Mouse (Mus musculus): Measurements from ENCODE around the gene Syp. TPM values are rescaled to one million over a fixed set of nuclear protein-coding genes. Genes with fewer than 3 reads are reported as not detected.

Gene Syp
- 2.7 and 3.3 TPM in 2 replicates for polyA plus RNA-seq (2012; rRNA removed)

DNA sequence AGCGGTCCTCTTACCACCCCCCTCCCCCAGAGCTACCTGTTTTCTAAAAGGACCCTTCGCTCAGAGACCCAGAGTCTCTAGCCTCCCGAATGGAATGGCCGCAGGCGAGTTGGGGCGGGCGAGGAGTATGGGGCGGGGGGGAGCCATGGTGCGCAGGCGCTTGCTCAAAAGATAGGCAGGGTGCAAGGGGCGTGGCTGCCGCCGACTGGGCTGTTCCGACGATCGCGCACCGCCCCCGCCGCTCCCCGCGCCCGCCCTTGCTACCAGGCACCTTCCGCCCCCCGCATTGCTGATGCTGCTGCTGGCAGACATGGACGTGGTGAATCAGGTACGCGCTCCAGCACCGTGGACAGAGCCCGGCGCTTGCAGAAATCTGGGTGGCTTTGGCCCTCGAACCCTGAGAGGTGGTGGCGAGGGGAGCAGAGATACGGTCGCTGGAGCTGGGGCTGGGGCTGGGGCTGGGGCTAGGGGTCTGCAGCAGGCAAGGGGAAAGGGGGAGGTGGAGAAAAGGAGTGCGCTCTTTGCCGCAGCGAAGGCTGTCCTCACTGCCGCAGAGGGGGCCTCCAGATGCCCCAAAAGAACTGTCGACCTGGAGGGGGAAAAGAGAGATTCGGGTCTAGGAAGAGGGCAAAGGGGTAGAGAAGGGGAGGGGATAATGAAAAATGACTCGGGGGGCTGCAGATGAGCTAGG lies at the start of gene Syp:
Gene Syp (plus strand): TSS at position 71 of the 691 bp plus-strand sequence.

DNA sequence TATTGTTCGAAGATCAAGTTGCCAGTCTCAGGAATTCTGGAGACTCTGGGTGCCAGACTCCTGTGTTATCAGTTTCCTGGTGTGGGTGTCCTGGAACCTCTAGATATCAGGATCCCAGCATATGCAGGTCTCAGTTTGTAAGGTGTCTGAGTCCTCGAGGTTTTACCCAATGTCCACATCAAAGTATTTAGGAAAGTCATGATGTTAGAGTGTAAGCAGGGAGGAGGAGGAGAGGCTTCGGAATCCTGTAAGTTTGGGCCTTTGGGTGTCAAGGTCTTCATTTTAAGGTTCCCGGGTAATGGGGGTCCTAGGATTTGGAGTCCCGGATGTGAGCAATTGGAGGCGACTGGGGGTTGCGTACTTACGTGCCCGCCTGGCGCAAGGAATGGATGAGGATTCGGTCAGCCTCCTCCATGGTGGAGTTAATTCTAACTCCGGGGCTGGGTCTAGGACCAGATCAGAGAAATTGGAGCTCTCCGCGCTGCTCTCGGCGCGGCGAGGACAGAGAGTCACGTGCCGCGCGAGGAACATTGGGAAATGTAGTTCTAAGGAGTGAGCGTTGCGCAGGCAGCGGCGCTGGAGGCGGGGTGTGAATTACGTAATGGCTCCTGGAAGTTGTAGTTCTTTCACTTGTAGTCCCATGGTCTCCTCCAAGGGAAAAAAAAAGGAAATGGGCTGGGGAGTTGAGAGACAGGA lies 33.2 kb upstream of the Syp start, which contains the start of gene Ccdc22:
Gene Ccdc22 (minus strand): TSS at position 639 of the 696 bp plus-strand sequence.

DNA sequence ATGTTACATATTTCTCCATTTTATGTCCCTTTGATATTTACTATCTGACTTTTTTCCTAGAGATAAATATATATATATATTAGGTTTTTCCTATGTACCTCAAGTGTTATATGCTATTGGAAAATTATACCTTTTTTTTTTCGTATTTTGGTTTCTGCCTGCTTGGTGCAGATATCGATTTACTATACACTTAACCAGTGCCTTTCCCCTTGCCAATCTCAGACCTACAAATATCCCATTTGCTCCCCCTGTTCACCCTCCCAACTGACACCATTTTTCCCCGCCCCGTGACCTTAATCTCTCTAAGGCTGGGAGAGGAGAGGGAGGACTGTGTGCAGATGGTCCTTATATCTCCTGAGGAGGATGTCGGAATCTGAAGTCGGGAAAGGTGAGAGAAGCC lies 31.5 kb upstream of the Syp start, which contains the start of gene Cacna1f:
Gene Cacna1f (plus strand): TSS at position 301 of the 400 bp plus-strand sequence.

DNA sequence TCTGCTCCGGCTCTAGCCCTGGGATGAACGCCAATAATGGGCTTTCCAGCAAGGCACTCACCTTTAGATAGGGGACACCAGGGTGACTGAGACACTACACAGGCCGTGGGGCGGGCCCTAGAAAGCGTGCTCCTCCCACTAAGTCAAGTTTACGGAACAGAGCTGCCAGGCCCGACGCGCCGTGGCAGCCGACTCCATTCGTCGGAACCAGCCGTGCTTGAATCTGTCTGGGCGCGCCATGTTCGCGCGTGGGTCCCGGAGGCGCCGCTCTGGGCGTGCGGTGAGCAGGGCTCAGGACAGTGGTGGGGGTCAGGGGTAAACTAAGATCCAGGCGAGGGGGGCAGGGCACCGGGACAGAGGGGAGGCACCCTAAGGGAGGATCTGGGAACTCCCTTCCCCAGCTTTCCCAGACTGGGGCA lies 19.0 kb downstream of the Syp start, which contains the start of gene Prickle3:
Gene Prickle3 (plus strand): TSS at position 40 of the 419 bp plus-strand sequence.

DNA sequence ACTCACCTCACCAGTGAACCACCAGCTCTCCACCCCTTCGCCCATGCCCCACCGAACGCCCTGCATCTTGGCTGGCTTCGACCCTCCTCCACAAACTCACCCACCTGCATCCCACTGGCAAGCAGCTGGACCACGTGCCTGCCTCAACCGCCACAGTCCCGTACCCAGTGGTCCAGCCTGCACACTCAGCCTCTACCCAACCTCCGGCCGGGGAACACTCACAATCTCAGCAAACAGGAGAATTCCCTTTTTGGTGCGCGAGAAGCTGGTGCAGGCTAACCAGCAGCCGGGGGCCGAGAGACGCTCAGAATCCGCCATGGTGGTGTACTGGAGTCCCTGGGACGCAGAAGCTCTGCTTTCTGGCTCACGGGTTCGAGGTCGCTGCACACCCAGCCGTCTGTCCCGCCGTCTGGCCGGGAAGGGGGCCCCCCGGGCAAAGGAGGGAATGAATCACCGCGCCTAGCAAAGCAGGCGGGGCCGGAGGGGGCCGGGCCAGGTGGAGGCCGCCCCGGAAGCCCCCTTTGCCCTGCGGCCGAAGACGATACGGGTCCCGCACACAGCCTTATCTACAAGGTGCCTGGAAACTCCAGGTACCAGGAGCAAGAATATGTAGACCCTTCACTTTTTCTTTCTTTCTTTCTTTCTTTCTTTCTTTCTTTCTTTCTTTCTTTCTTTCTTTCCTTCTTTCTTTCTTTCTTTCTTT lies 32.8 kb downstream of the Syp start, which contains the start of gene Plp2:
Gene Plp2 (minus strand): TSS at position 470 of the 703 bp plus-strand sequence.

DNA sequence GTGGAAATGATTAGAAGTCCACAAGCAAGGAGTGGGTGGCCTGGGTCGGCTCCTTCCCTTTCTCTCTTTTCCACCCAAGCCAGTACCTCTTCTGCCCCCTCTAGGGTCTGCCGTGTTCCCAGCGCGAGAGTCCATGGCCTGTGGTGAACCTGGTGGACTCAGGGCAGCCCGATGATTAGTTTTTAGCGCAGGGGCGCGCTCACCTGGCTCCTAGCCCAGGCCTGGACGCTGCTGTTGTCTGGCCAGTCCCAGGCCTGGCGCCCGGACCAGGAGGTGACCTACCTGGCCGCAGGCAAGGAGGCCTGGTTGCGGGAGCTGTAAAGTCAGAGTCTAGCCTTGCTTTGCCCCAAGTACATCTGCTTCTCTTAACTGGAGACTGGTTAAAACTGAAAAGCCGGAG lies 42.6 kb downstream of the Syp start, which contains the start of gene Magix:
Gene Magix (minus strand): TSS at position 388 of the 400 bp plus-strand sequence.

DNA sequence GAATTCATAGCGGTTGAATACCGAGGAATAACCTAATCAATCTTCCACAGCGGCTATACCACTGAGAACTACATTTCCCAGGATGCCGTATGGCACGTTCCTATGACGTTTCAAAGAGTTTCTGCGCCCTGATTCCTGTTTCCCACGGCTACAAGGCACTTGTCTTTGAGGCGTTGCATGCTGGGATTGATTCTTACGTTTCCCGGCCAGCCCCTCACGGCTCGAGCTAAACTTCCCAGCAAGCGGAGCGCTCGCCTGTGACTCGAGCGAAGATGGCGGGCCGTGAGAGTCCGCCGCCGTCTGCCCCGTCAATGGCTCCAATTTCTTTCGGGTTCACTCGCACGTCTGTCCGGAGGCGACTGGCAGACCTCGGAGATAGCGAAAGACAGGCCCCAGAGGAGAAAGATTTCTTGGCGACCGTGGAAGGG lies 58.7 kb downstream of the Syp start, which contains the start of gene Gpkow:
Gene Gpkow (plus strand): TSS at position 178 of the 428 bp plus-strand sequence.

Other genes starting within 250 kb of the Syp start
- 0.17 TPM in 1 of 2 replicates, not detected in the other for gene Foxp3, start 64.8 kb upstream of the Syp start, polyA plus RNA-seq (2012; rRNA removed)
- gene Ppp1r3f, start 64.2 kb upstream of the Syp start, polyA plus RNA-seq (2012; rRNA removed): 5.7 and 6.3 TPM in 2 replicates
- 21.8 and 22.6 TPM in 2 replicates for gene Ccdc22, start 33.0 kb upstream of the Syp start, polyA plus RNA-seq (2012; rRNA removed)
- 0.07 TPM in 1 of 2 replicates, not detected in the other for gene Cacna1f, start 31.4 kb upstream of the Syp start, polyA plus RNA-seq (2012; rRNA removed)
- 31.8 and 33.4 TPM in 2 replicates for gene Prickle3, start 18.8 kb downstream of the Syp start, polyA plus RNA-seq (2012; rRNA removed)
- 149 and 231 TPM in 2 replicates for gene Plp2, start 32.9 kb downstream of the Syp start, polyA plus RNA-seq (2012; rRNA removed)
- 3.4 and 4.6 TPM in 2 replicates for gene Magix, start 42.8 kb downstream of the Syp start, polyA plus RNA-seq (2012; rRNA removed)
- 7.9 and 9.3 TPM in 2 replicates for gene Gpkow, start 58.7 kb downstream of the Syp start, polyA plus RNA-seq (2012; rRNA removed)
- gene Wdr45, start 75.9 kb downstream of the Syp start, polyA plus RNA-seq (2012; rRNA removed): 46.9 and 64.6 TPM in 2 replicates
- 0.71 and 1.6 TPM in 2 replicates for gene Gm45208, start 83.8 kb downstream of the Syp start, polyA plus RNA-seq (2012; rRNA removed)
- 90.1 and 91.4 TPM in 2 replicates for gene Praf2, start 90.0 kb downstream of the Syp start, polyA plus RNA-seq (2012; rRNA removed)
- gene Ccdc120, start 112.4 kb downstream of the Syp start, polyA plus RNA-seq (2012; rRNA removed): 29.6 and 35.3 TPM in 2 replicates
- 35.2 and 35.4 TPM in 2 replicates for gene Tfe3, start 124.1 kb downstream of the Syp start, polyA plus RNA-seq (2012; rRNA removed)
- 34.1 and 34.5 TPM in 2 replicates for gene Gripap1, start 151.3 kb downstream of the Syp start, polyA plus RNA-seq (2012; rRNA removed)
- 2.3 and 3.0 TPM in 2 replicates for gene Kcnd1, start 183.8 kb downstream of the Syp start, polyA plus RNA-seq (2012; rRNA removed)
- 27.6 and 29.9 TPM in 2 replicates for gene Otud5, start 202.9 kb downstream of the Syp start, polyA plus RNA-seq (2012; rRNA removed)
- gene Pim2, start 239.8 kb downstream of the Syp start, polyA plus RNA-seq (2012; rRNA removed): 16.5 and 18.2 TPM in 2 replicates
- 129 and 132 TPM in 2 replicates for gene Slc35a2, start 245.6 kb downstream of the Syp start, polyA plus RNA-seq (2012; rRNA removed)

Measured in ovary, adult 2 months (tissue).